Mouse (Mus musculus) CH12.LX (cell line): ENCODE measurements around the gene Olfr1099.

ENCODE experiments used
- CHD2 ChIP-seq: IDR thresholded peaks from 2 replicates; pipeline ENCODE4 v1.6.1; 2011; ENCODE audit warnings: low read length, improper control_type of control experiment
- CTCF ChIP-seq, 2 experiments: IDR thresholded peaks in 1 of 2; conservative IDR thresholded peaks in 1 of 2; 2 replicates each; pipeline ENCODE4 v1.5.1; 2011 to 2012; ENCODE audit warnings: low read depth in 2 of 2, low read length in 2 of 2, improper control_type of control experiment in 1 of 2, inconsistent platforms in 1 of 2, mild to moderate bottlenecking in 1 of 2, moderate library complexity in 1 of 2
- USF1 ChIP-seq: IDR thresholded peaks from 2 replicates; pipeline ENCODE4 v1.6.1; 2014; ENCODE audit warnings: low read depth, mild to moderate bottlenecking, inconsistent platforms, low read length, improper control_type of control experiment

- no peak for TF ChIP-seq CTCF (conservative IDR thresholded peaks at IDR 0.05 in 1 of 2, IDR thresholded peaks at IDR 0.05 in 1 of 2; ENCODE audit: low read depth in 2 of 2, low read length in 2 of 2)
- TF ChIP-seq CHD2: no peak
- TF ChIP-seq USF1: no peak
Observed at GRCm38 (mm10) chr2:86960593-86960992, at the start of gene Olfr1099.
